Mouse (Mus musculus) forebrain, embryonic 14.5 days (tissue): Measurements from ENCODE around the gene Olfr270. TPM values are rescaled to one million over a fixed set of nuclear protein-coding genes. Genes with fewer than 3 reads are reported as not detected.
A peak's percentile ranks its signal among the peaks of the same experiment; 100 is the strongest.

Source experiments
- ATAC-seq: fragments of 200-750 bp; cut with Nextera tagmentation; 2 replicates; pipeline ENCODE4 v1.8.0; 2017; ENCODE audit warnings: mild to moderate bottlenecking, moderate library complexity
- DNase-seq: peaks from one replicate; pipeline ENCODE4 v3.0.0-alpha.2; 2015; ENCODE audit warnings: low spot score
- H3K27ac ChIP-seq: fragments of 300-500 bp; sonication (generic); 2 replicates; pipeline ENCODE4 v1.5.1; 2014; ENCODE audit warnings: low read depth, mild to moderate bottlenecking, control low read depth, low read length, moderate library complexity
- H3K27me3 ChIP-seq: fragments of 300-500 bp; sonication (generic); replicated peaks from 2 replicates; pipeline ENCODE4 v1.6.1; 2014; ENCODE audit warnings: low read length, control low read depth, mixed read lengths; ENCODE audit not compliant: control insufficient read depth, insufficient read depth
- H3K36me3 ChIP-seq: fragments of 300-500 bp; sonication (generic); 2 replicates; pipeline ENCODE4 v1.6.1; 2014; ENCODE audit warnings: low read length, control low read depth; ENCODE audit not compliant: control insufficient read depth, insufficient read depth
- H3K4me1 ChIP-seq: fragments of 300-500 bp; sonication (generic); 2 replicates; pipeline ENCODE4 v1.6.1; 2014; ENCODE audit warnings: antibody characterized with exemption, low read length, control low read depth; ENCODE audit not compliant: control insufficient read depth, insufficient read depth
- H3K4me2 ChIP-seq: fragments of 300-500 bp; sonication (generic); 2 replicates; pipeline ENCODE4 v1.6.1; 2014; ENCODE audit warnings: mild to moderate bottlenecking, control low read depth, low read length
- H3K4me3 ChIP-seq: fragments of 300-500 bp; sonication (generic); 2 replicates; pipeline ENCODE4 v1.5.1; 2014; ENCODE audit warnings: low read depth, low read length, control low read depth
- H3K9ac ChIP-seq: fragments of 300-500 bp; sonication (generic); 2 replicates; pipeline ENCODE4 v1.6.1; 2014; ENCODE audit warnings: mild to moderate bottlenecking, low read length, control low read depth, moderate library complexity
- H3K9me3 ChIP-seq: fragments of 300-500 bp; sonication (generic); replicated peaks from 2 replicates; pipeline ENCODE4 v1.6.1; 2016; ENCODE audit warnings: low read length, control low read depth, mixed read lengths; ENCODE audit not compliant: control insufficient read depth
- WGBS: fragments of 180-500 bp; shearing (Covaris S2); extraction: QIAGEN DNeasy Blood & Tissue Kit; methylation state at CpG from one replicate; pipeline ENCODE4 v1.1.7; 2014; 5-methylcytosine and 5-hydroxymethylcytosine counted together
- polyA plus RNA-seq: library from polyadenylated mRNA; unstranded; fragments of >200 nt; fragmentation: Nextera tagmentation; extraction: Ambion mirVana; gene quantifications from 2 replicates; pipeline ENCODE4 v1.2.1, GENCODE M21; 2014

Gene Olfr270
- polyA plus RNA-seq, 1 experiment from 2014 or later: not detected

- no peaks in the 10 kb centered on the region for H3K27me3 ChIP-seq
- H3K4me1 ChIP-seq: no peaks in the 10 kb centered on the region
- H3K4me2 ChIP-seq: no peak overlapping the region
- no peak for ATAC-seq
- no peaks in the 10 kb centered on the region for H3K9me3 ChIP-seq
- WGBS: 86% methylated on average over 2 of the region's 2 CpGs
- DNase-seq: peak; percentile 4
- no peak overlapping the region for H3K4me3 ChIP-seq
- no peak overlapping the region for H3K27ac ChIP-seq
- no peaks in the 10 kb centered on the region for H3K36me3 ChIP-seq
- no peak overlapping the region for H3K9ac ChIP-seq
These were observed 21.9 kb downstream of the Olfr270 start for GRCm38 (mm10) chr4:52986266-52986665.

GRCm38 (mm10) chr4:52989248-52989647 lies 24.9 kb downstream of the Olfr270 start, which contains the start of gene Nipsnap3a:
Gene Nipsnap3a (plus strand): TSS chr4:52989272.
- peak within 1 kb of the TSS; percentile 37 for H3K9ac ChIP-seq
- no peak within 1 kb of the TSS for H3K27ac ChIP-seq
- 23% methylated on average over 12 of the region's 12 CpGs for WGBS
- ATAC-seq: 0 out of 2 replicates have a peak, but pooled peaks have one; percentile 23
- no peaks in the 10 kb centered on the region for H3K27me3 ChIP-seq
- no peaks in the 10 kb centered on the region for H3K36me3 ChIP-seq
- DNase-seq: peak; percentile 23
- H3K4me1 ChIP-seq: no peaks in the 10 kb centered on the region
- H3K4me2 ChIP-seq: peak within 1 kb of the TSS; percentile 36
- H3K9me3 ChIP-seq: no peaks in the 10 kb centered on the region
- no peak within 1 kb of the TSS for H3K4me3 ChIP-seq

GRCm38 (mm10) chr4:52999449-52999848 lies 35.1 kb downstream of the Olfr270 start:
- H3K27me3 ChIP-seq: no peaks in the 10 kb centered on the region
- no peak for ATAC-seq
- no peaks in the 10 kb centered on the region for H3K9me3 ChIP-seq
- H3K27ac ChIP-seq: no peak overlapping the region
- no peak overlapping the region for H3K9ac ChIP-seq
- 94% methylated on average over 6 of the region's 6 CpGs for WGBS
- H3K36me3 ChIP-seq: no peaks in the 10 kb centered on the region
- no peak overlapping the region for H3K4me2 ChIP-seq
- no peaks in the 10 kb centered on the region for H3K4me1 ChIP-seq
- no peak for DNase-seq
- no peak overlapping the region for H3K4me3 ChIP-seq

DNA sequence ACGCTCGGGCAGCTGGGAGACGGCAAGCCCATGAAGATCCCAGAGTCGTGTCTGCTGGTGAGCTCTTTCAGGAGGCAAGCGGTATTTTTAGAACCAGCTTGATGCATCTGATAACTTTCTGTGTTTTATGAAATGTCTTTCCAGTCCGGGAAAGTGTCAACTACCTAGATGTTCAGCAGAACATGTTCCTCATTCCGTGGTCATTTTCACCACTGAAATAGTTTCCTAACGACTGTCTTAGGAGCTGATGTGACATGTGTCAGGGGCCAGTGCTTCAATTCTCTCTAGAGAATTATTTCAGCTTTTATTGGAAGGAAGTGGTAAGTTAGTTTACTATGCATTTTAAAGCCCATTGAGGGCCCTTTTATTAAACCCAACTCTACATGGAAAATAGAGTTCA lies 35.8 kb downstream of the Olfr270 start:
- no peaks in the 10 kb centered on the region for H3K27me3 ChIP-seq
- no peak overlapping the region for H3K4me3 ChIP-seq
- WGBS: 92% methylated on average over 8 of the region's 8 CpGs
- no peak overlapping the region for H3K4me2 ChIP-seq
- no peaks in the 10 kb centered on the region for H3K4me1 ChIP-seq
- H3K36me3 ChIP-seq: no peaks in the 10 kb centered on the region
- no peaks in the 10 kb centered on the region for H3K9me3 ChIP-seq
- no peak overlapping the region for H3K27ac ChIP-seq
- DNase-seq (no peak), ATAC-seq (no peak)
- H3K9ac ChIP-seq: no peak overlapping the region

DNA sequence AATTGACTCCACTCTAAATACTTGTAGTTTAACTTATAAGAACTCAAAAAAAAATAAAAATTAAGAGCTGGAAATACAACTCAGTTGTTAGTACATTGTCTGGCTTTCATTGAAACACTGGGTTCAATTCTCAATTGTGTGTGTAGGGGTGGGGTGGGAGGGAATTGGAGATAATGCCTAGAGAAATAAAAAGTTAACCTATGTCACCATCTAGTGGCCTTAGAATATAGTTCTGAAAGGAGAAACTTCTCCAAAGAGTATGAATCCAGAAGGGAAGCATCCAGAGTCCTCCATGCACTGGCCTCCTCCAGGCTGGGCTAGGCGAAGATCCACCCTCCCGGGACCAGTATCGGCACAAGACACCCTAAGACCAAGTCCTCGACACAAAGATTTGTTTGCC lies 44.8 kb downstream of the Olfr270 start:
- no peak overlapping the region for H3K27ac ChIP-seq
- no peak overlapping the region for H3K4me3 ChIP-seq
- no peak overlapping the region for H3K4me2 ChIP-seq
- H3K27me3 ChIP-seq: no peaks in the 10 kb centered on the region
- DNase-seq (peak; percentile 67), ATAC-seq (no peak)
- no peak overlapping the region for H3K9ac ChIP-seq
- no peaks in the 10 kb centered on the region for H3K9me3 ChIP-seq
- 74% methylated on average over 4 of the region's 4 CpGs for WGBS
- H3K36me3 ChIP-seq: no peaks in the 10 kb centered on the region
- H3K4me1 ChIP-seq: no peaks in the 10 kb centered on the region

DNA sequence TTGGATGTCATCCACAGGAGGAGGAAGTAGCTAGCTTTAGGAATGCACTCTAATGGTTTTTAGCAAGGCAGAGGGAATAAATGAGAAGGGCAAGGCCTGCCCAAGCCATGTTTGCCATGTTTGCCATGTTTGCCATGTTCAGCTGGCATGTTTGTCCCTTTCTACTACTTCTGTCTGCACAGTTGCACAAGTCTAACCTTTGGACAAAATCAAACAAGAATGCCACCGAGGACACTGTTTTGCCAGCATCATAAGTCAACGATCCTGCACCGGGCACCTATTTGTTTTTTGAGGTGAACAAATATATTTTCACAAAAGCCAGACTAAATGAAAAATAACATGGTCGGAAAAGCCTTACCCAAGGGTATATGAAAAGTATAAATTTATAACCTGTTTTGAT lies 45.5 kb downstream of the Olfr270 start:
- H3K27me3 ChIP-seq: no peaks in the 10 kb centered on the region
- H3K4me1 ChIP-seq: no peaks in the 10 kb centered on the region
- H3K4me3 ChIP-seq: no peak overlapping the region
- 96% methylated on average over 4 of the region's 4 CpGs for WGBS
- H3K9ac ChIP-seq: no peak overlapping the region
- DNase-seq (no peak), ATAC-seq (no peak)
- no peak overlapping the region for H3K4me2 ChIP-seq
- H3K9me3 ChIP-seq: no peaks in the 10 kb centered on the region
- peaks cover under 1% of the 10 kb centered on the region; the same call in 1 of the 2 replicates for H3K36me3 ChIP-seq
- H3K27ac ChIP-seq: no peak overlapping the region

- Histone ChIP-seq H3K4me3 (peak within 1 kb of the TSS; percentile 64), H3K4me2 (peak within 1 kb of the TSS; percentile 53), H3K9ac (peak within 1 kb of the TSS; percentile 77), H3K27me3 (no peaks in the 10 kb centered on the region), H3K27ac (peak within 1 kb of the TSS; percentile 63; the same call in 1 of the 2 replicates), H3K4me1 (no peaks in the 10 kb centered on the region), H3K9me3 (no peaks in the 10 kb centered on the region), H3K36me3 (peaks cover 16% of the 10 kb centered on the region)
- WGBS: under 1% methylated on average over 63 of the region's 63 CpGs
- ATAC-seq: peak; percentile 96
- peak; percentile 97 for DNase-seq
These were observed 47.5 kb downstream of the Olfr270 start, which contains the start of gene Nipsnap3b for GRCm38 (mm10) chr4:53011732-53012361. Gene Nipsnap3b (plus strand): TSS chr4:53011880.

DNA sequence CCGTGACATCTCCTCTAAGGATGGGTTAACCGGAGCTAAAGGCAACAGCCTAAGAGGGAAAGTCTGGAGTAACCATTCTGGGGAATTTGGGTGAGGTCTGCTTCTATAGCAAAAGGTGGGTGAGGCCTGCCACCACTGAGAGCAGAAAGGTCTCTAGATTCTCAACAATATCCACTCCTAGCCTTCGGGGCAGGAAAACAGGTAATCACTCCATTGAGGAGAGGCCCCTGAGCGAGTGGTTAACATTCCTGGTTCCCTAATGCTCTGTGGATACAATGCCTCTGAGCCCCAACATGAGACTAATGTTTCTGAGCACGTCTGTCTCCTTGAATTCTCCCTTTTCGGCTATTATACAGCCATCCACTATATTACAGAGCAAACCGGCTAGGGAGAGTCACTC lies 50.1 kb downstream of the Olfr270 start:
- H3K27me3 ChIP-seq: no peaks in the 10 kb centered on the region
- no peak overlapping the region for H3K4me2 ChIP-seq
- no peak overlapping the region for H3K27ac ChIP-seq
- peaks cover 31% of the 10 kb centered on the region for H3K36me3 ChIP-seq
- H3K4me1 ChIP-seq: no peaks in the 10 kb centered on the region
- no peaks in the 10 kb centered on the region for H3K9me3 ChIP-seq
- no peak overlapping the region for H3K9ac ChIP-seq
- DNase-seq (no peak), ATAC-seq (no peak)
- H3K4me3 ChIP-seq: no peak overlapping the region
- WGBS: 96% methylated on average over 7 of the region's 7 CpGs

GRCm38 (mm10) chr4:53015024-53015423 lies 50.7 kb downstream of the Olfr270 start:
- no peaks in the 10 kb centered on the region for H3K27me3 ChIP-seq
- 94% methylated on average over 3 of the region's 3 CpGs for WGBS

More at GRCm38 (mm10) chr4:53015024-53015423, 50.7 kb downstream of the Olfr270 start:
- Histone ChIP-seq H3K36me3 (peaks cover 37% of the 10 kb centered on the region), H3K4me1 (no peaks in the 10 kb centered on the region), H3K9me3 (no peaks in the 10 kb centered on the region), H3K9ac (no peak overlapping the region), H3K4me2 (no peak overlapping the region), H3K4me3 (no peak overlapping the region), H3K27ac (no peak overlapping the region)
- DNase-seq: no peak
- no peak for ATAC-seq
